21 mouse cellular contexts compared by ENCODE assay signal in genomic region chr11:68489236-68489635, GRCm38 (mm10).
"Had no signal": no experiment of that assay in that cellular context is flagged by ENCODE, and none has a peak within 500 bp of the region (broad histone marks: within the 10 kb centered on the region; RNA-seq: fewer than 3 reads in every experiment).

No protein-coding gene starts in this region.

- DNase-seq: kidney, postnatal 14 days; kidney, postnatal 4 days; left cerebral cortex, postnatal 4 days; liver, postnatal 0 days; lung, embryonic 14.5 days; retina, postnatal 1 day; thymus, adult 2 months; thymus, postnatal 14 days had no signal

- H3K4me1 ChIP-seq: kidney, embryonic 15.5 days; limb, embryonic 12.5 days; limb, embryonic 15.5 days had no signal

- ATAC-seq: liver, postnatal 0 days; lung, postnatal 0 days; midbrain, embryonic 13.5 days; midbrain, embryonic 16.5 days had no signal

- H3K9me3 ChIP-seq: kidney, embryonic 15.5 days; limb, embryonic 12.5 days; limb, embryonic 15.5 days; midbrain, embryonic 10.5 days; midbrain, embryonic 13.5 days; neural tube, embryonic 13.5 days had no signal

- H3K27ac ChIP-seq: kidney, embryonic 15.5 days; limb, embryonic 12.5 days; limb, embryonic 15.5 days; liver, embryonic 14.5 days; macrophage; midbrain, embryonic 10.5 days; midbrain, embryonic 13.5 days; neural tube, embryonic 13.5 days; stomach, postnatal 0 days had no signal

- H3K9ac ChIP-seq: kidney, embryonic 15.5 days; limb, embryonic 12.5 days; limb, embryonic 15.5 days; liver, embryonic 14.5 days; liver, postnatal 0 days; lung, embryonic 14.5 days; midbrain, embryonic 13.5 days; neural tube, embryonic 13.5 days had no signal

- H3K36me3 ChIP-seq: kidney, embryonic 15.5 days; limb, embryonic 12.5 days; limb, embryonic 15.5 days; midbrain, embryonic 10.5 days; midbrain, embryonic 13.5 days; neural tube, embryonic 13.5 days had no signal

- H3K27me3 ChIP-seq: kidney, embryonic 15.5 days; limb, embryonic 12.5 days; limb, embryonic 15.5 days; neural tube, embryonic 13.5 days had no signal

- H3K4me2 ChIP-seq: kidney, embryonic 15.5 days; limb, embryonic 12.5 days; limb, embryonic 15.5 days; liver, embryonic 11.5 days; lung, embryonic 14.5 days; midbrain, embryonic 13.5 days; neural tube, embryonic 13.5 days had no signal

- H3K4me3 ChIP-seq: kidney, embryonic 15.5 days; limb, embryonic 12.5 days; limb, embryonic 15.5 days; midbrain, embryonic 10.5 days; midbrain, embryonic 13.5 days; myocyte; neural tube, embryonic 13.5 days had no signal
